Mouse (Mus musculus): ENCODE results near the gene Magi1.

The Magi1 gene

DNA sequence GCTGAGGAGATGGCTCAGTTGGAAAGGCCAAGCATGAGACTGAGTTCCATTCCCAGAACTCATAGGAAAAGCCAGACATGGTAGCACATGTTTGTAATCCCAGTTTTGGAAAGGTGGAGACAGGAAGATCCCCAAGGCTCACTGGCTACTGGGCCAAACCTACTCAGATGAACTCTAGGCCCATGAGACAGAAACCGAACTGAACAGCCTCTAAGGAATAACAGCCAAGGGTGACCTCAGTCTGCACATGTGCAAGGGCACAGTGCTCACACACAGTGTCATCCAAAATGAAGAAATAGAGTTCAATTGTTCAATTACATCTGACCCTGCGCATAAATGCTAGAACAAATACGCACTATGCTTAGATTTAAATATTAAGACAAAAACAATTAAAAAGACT, 547.6 kb downstream of the Magi1 start:
- Histone ChIP-seq H3K36me3 (ENCODE audit: control insufficient read depth, insufficient read depth, low read length, poor library complexity, severe bottlenecking) (no peaks in the 10 kb centered on the region), H3K27me3 (ENCODE audit: control insufficient read depth, insufficient read depth, low read length, poor library complexity, severe bottlenecking) (no peaks in the 10 kb centered on the region)
- DNase-seq (ENCODE audit: low read depth, low spot score): no peak

DNA sequence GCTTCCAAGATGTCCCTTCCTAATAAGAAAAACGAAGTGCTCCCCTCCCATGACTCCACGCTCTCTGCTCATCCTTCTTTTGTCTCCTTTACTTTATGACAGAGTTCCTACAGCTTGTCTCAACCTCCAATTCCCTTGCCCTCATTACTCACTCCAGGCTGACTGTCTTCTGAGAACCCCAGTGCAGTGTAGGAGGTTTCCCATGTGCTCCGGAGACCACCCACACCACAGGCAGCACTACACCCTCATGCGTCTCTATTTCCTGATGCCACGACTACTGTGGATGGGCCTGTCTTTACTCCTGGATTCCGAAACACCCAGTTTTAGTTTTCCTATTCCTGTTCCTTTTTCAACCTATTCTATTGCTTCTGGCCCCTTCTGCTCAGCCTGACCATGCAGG, 549.9 kb downstream of the Magi1 start:
- H3K36me3 ChIP-seq (ENCODE audit: control insufficient read depth, insufficient read depth, low read length, poor library complexity, severe bottlenecking): no peaks in the 10 kb centered on the region
- DNase-seq (ENCODE audit: low read depth, low spot score): no peak
- H3K27me3 ChIP-seq (ENCODE audit: control insufficient read depth, insufficient read depth, low read length, poor library complexity, severe bottlenecking): no peaks in the 10 kb centered on the region

DNA sequence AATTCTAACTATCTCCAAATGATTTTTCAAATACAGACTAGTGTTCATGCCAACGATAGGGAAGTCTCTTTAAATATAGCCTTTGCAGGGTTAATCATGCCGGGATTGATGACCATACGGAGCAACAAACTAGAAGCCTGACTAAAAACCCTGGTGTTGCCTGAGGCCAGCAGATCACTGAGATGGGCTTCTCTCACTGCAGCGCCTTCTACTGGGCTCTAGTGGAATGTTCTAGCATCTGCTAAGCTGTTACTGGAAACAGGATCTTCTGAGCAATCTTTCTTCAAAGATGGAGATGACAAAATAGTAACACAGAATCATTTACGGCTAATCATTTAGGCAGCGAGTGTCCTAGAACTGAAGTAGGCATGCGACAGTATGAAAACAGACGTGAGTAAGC, 554.0 kb downstream of the Magi1 start:
- DNase-seq (ENCODE audit: low read depth, low spot score): no peak
- Histone ChIP-seq H3K27me3 (ENCODE audit: control insufficient read depth, insufficient read depth, low read length, poor library complexity, severe bottlenecking) (no peaks in the 10 kb centered on the region), H3K36me3 (ENCODE audit: control insufficient read depth, insufficient read depth, low read length, poor library complexity, severe bottlenecking) (no peaks in the 10 kb centered on the region)

DNA sequence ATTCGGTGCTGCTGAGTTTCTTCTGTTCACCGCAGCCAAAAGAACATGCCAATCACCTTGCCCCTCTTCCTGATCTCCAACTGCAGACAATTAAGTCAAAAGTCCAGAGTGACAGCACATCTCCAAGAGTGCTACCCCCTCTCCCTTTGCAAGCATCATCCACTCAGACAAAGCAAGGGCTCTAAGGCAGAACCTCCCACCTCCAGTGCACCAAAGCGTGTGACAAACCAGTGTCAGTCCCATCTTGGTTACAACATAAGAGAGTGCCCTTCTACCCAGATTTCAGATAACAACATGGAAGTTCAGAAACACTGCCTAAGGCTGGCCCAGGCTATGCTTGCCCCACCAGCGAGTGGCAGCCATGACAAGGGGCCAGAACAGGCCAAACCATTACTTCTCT, 554.9 kb downstream of the Magi1 start:
- Histone ChIP-seq H3K36me3 (ENCODE audit: control insufficient read depth, insufficient read depth, low read length, poor library complexity, severe bottlenecking) (no peaks in the 10 kb centered on the region), H3K27me3 (ENCODE audit: control insufficient read depth, insufficient read depth, low read length, poor library complexity, severe bottlenecking) (no peaks in the 10 kb centered on the region)
- DNase-seq (ENCODE audit: low read depth, low spot score): no peak

DNA sequence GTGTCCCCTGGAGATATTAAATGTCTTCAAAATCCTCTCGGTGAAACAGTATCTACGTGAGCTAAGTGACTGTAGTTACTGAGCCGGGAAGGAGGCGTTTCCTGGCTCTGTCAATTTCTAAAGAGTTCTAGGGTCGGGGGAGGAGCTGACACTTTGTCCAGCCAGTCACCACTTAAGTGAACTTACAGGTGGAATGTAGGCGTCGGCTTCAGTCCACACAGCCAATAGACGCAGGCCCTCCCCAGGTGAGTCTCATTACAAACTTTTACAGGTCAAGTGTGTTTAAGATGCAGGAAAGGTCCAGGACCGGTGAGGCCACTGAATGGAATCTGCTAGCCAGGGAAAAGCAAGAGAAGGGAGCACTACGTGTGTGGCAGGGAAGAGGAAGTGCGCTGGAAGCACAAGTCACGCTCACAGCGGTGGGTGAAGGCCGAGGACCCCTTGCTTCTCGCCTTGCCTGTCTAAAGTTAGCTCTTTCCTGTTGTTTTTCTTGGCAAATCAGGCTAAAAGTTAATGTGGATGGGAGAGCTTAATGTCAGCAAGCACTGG, 556.0 kb downstream of the Magi1 start:
- Histone ChIP-seq H3K27me3 (ENCODE audit: control insufficient read depth, insufficient read depth, low read length, poor library complexity, severe bottlenecking) (no peaks in the 10 kb centered on the region), H3K36me3 (ENCODE audit: control insufficient read depth, insufficient read depth, low read length, poor library complexity, severe bottlenecking) (no peaks in the 10 kb centered on the region)
- DNase-seq (ENCODE audit: low read depth, low spot score): no peak

DNA sequence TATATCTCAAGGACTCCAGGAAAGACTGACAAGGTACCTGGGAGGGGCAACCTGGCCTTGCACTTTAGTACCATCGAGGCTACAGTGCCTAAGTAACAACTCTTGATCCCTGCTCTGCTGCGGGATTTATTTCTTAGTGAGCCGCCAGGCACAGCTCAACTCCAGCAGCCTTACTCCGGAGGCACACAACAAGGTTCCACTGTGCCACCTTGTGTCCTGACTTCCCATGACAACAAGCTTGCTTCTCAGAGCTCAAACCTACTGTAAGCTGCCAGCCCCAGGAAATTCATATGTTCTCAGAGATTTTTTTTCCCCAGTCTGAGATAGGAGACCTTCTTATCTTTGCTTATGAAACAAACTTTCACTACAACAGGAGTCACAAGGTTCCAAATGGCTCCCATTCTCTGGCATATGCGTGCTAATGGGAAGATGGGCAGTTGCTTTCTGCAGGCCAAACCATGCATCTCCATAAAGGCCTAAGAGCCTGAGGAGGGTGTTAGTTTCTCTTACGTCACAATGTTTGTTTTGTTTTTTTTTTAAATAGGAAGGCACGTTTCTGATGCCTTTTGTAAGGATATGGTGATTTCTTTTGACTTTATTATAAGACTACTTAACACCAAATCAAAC, 556.8 kb downstream of the Magi1 start:
- no peak for DNase-seq (ENCODE audit: low read depth, low spot score)
- Histone ChIP-seq H3K36me3 (ENCODE audit: control insufficient read depth, insufficient read depth, low read length, poor library complexity, severe bottlenecking) (no peaks in the 10 kb centered on the region), H3K27me3 (ENCODE audit: control insufficient read depth, insufficient read depth, low read length, poor library complexity, severe bottlenecking) (no peaks in the 10 kb centered on the region)

DNA sequence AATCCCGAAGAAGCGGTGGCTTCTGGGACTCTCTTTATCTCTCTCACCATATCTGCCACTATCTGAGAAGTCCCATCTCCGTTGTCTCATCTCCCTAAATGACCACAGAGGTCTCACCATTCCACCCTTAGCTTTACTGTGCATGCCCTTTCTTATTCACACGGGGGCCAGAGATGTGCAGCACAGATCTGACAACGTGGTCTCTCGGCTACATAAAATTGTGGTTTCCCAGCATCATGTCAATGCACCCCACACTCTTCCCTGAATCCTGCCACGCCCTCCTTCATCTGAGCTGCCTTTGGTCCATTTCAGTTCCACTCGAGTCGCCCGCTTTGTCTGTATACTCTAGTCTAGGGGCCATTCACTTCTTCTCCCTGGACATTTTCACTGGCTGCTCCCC, 557.6 kb downstream of the Magi1 start:
- Histone ChIP-seq H3K27me3 (ENCODE audit: control insufficient read depth, insufficient read depth, low read length, poor library complexity, severe bottlenecking) (no peaks in the 10 kb centered on the region), H3K36me3 (ENCODE audit: control insufficient read depth, insufficient read depth, low read length, poor library complexity, severe bottlenecking) (no peaks in the 10 kb centered on the region)
- no peak for DNase-seq (ENCODE audit: low read depth, low spot score)

DNA sequence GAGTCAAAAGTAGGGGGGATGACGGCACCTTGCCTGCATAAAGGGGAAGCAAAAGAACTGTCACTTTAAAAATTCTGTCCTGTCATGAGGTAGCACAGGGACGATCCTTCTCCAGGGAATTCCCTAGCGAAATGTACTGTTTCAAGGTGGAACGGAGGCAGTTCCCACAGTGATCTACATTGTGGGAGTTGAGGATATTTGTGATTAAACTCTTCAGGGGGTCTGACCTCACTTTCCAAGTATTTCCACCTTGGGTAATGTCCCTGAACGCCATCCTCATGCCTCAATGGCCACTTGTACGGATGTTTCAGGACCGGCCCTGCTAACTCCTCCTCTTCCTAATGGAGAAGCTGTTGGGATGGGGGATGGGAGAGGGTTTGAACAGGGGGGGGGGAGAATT, 559.0 kb downstream of the Magi1 start:
- H3K27me3 ChIP-seq (ENCODE audit: control insufficient read depth, insufficient read depth, low read length, poor library complexity, severe bottlenecking): no peaks in the 10 kb centered on the region
- DNase-seq (ENCODE audit: low read depth, low spot score): no peak
- H3K36me3 ChIP-seq (ENCODE audit: control insufficient read depth, insufficient read depth, low read length, poor library complexity, severe bottlenecking): no peaks in the 10 kb centered on the region

DNA sequence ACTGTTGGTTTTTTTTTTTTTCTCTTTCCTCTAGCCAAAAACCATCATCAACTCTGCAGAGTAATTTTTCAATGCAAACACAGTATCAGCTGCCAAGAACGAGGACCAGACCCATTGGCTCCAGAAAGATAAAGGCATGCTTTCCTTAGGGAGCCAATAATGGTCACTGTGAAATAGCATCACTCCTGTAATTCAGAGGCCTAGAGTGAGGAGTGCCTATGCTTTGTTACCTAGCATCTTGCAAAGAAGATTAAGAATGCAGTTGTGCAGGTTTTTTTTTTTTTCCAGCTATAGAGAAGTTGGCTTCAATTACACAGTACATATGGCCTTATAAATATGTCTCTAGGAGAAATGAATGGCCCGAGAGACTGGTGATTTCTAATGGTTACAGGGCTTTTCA, 560.5 kb downstream of the Magi1 start:
- no peak for DNase-seq (ENCODE audit: low read depth, low spot score)
- H3K27me3 ChIP-seq (ENCODE audit: control insufficient read depth, insufficient read depth, low read length, poor library complexity, severe bottlenecking): no peaks in the 10 kb centered on the region
- H3K36me3 ChIP-seq (ENCODE audit: control insufficient read depth, insufficient read depth, low read length, poor library complexity, severe bottlenecking): no peaks in the 10 kb centered on the region

DNA sequence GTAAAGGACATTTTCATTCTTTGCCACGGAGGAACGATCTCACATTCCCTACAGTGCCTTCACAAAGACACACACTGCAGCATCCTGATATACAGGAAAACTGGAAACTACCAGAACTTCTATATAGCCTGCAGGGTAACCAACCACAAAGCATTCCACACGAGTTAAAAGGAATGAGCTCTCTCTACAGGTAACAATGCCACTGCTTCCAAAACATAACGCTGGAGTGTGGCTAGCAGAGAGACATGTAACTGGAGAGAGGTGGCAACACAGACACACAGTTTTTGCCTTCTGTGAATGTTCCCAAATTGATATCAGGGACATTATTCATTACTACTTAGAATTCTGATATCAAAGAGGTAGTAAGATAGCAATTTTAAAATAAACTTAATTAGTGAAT, 564.2 kb downstream of the Magi1 start:
- no peak for DNase-seq (ENCODE audit: low read depth, low spot score)
- Histone ChIP-seq H3K36me3 (ENCODE audit: control insufficient read depth, insufficient read depth, low read length, poor library complexity, severe bottlenecking) (no peaks in the 10 kb centered on the region), H3K27me3 (ENCODE audit: control insufficient read depth, insufficient read depth, low read length, poor library complexity, severe bottlenecking) (no peaks in the 10 kb centered on the region)

DNA sequence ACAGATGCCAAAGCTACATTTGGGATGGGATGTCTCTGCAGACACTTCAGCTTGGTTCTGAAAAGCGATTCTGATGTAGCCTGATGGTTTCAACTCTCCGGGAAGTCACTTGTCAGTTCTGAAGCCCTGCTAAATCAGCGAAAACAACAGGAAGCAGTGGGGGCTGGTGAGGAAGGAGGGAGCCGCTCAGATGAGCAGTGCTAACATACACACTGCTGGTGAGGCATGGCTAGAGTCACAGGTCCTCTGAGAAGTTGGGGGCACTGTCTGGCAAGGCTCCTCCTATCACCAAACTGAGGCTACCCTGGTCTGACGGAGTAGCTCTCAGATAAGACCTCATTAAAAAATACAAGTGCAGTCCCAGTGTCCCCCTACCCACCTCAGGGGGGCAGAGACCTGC, 565.3 kb downstream of the Magi1 start:
- no peak for DNase-seq (ENCODE audit: low read depth, low spot score)
- Histone ChIP-seq H3K27me3 (ENCODE audit: control insufficient read depth, insufficient read depth, low read length, poor library complexity, severe bottlenecking) (no peaks in the 10 kb centered on the region), H3K36me3 (ENCODE audit: control insufficient read depth, insufficient read depth, low read length, poor library complexity, severe bottlenecking) (no peaks in the 10 kb centered on the region)

DNA sequence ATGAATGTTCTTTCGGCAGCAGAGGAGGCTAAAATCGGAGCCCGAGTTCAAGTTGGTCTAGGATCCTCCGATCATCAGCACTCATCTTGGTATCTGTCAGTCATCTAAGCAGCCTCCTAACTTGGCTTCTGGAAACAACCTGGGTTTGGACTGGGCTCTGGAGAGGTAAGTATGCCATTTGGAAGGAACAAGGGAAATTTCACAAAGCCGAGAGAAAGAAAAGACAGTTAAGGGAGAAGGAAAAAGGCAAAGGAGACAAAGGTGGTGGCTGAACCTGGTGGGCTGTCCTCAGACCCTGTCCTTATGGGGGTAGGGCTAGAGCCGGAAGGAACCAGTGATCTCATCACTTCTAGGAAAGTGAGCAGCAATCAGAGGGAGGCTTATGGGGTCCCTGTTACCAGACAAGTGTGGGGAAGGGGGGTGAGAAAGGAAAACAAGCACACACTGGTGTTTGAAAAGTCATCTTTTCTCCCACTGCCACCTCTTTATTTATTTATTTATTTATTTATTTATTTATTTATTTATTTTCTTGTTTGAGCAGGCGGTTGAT, 565.8 kb downstream of the Magi1 start:
- DNase-seq (ENCODE audit: low read depth, low spot score): no peak
- Histone ChIP-seq H3K27me3 (ENCODE audit: control insufficient read depth, insufficient read depth, low read length, poor library complexity, severe bottlenecking) (no peaks in the 10 kb centered on the region), H3K36me3 (ENCODE audit: control insufficient read depth, insufficient read depth, low read length, poor library complexity, severe bottlenecking) (no peaks in the 10 kb centered on the region)

DNA sequence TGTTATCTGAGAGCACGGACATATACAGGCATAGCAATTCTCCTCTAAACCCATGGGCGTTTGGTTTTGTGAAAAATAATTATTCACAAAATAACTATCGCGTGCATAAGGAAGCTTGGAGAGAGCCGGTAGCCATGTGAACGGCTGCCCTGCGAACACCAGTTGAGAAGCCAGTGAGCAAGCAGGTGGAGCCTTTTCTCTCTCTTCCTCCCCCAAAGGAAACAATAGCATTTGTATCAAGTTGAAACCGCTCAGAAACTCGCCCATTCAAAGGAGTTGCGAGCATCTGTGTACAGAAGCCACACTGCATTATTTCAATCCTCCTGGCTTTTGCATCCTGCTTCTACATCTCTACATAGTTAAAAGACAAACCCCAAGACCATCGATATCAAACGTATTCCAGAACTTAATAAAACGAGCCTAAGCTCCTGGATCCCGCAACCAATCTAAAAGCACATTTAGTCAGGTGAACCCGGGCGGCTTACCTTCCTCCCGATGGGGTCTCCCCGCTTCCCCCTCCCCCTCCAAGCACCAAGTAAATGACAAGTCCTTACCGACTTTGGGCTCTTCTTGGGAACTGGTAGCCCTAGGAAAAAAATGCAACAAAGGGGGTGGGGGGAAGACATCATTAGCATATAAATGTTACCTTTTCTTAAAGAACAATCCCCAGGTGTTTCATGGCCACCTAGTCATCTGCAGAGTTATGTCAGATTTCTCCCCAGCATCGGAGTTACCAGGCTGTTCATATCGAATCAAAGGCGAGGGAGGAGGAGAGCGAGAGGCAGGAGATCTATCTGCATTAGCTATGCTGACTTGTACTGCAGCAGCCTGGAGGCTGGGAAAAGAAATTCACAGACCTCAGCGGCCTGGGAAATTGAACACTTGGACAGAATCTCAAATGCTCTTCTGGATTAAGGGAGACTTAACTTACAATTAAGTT, 566.8 kb downstream of the Magi1 start:
- no peaks in the 10 kb centered on the region for H3K27me3 ChIP-seq (ENCODE audit: control insufficient read depth, insufficient read depth, low read length, poor library complexity, severe bottlenecking)
- DNase-seq (ENCODE audit: low read depth, low spot score): no peak
- H3K36me3 ChIP-seq (ENCODE audit: control insufficient read depth, insufficient read depth, low read length, poor library complexity, severe bottlenecking): no peaks in the 10 kb centered on the region

DNA sequence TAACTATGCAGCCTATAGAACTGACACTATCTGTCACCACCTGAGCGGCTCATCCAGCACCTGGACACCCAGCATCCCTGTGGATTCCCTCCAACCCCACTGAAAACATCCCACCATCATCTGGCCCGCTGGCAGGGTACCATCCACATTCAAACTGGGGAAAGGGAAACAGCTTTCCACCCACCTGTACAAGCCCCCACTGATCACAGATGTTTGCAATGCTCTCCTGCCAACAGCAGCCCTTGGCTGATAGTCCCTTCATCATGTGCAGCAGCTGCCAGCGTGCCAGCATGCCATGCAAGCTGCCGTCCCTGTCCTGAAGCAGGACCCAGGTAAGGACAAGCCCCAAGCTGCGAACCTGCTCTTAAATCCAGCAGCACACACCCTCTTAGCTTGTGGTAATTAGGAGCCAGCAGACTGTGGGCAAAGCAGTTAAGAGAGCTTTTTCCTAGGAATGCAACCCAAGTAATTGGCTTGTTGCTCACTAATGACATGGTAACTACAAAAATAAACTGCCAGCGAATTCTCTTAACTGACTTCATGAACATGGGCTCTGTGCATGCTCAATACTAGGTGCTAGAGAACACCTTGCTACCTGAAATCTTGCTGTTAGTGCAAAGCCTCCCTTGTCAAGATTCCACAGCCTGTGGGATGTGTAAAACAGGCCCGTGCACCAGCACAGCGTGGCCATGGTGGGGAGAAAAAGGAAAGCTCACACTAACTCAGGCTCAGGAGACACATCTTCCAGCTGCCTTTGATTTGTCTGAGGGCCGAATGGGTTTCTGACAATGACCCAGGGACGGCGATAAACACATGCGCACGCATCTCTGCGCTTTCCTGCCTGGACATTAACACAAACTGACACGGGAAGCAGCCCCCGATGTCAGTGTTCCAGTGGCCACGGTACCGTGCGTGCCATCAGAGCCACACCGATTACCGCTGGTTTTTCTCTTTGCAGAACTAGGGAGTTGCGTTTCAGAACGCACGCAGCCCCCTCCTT, 568.2 kb downstream of the Magi1 start:
- Histone ChIP-seq H3K36me3 (ENCODE audit: control insufficient read depth, insufficient read depth, low read length, poor library complexity, severe bottlenecking) (no peaks in the 10 kb centered on the region), H3K27me3 (ENCODE audit: control insufficient read depth, insufficient read depth, low read length, poor library complexity, severe bottlenecking) (no peaks in the 10 kb centered on the region)
- no peak for DNase-seq (ENCODE audit: low read depth, low spot score)

Measured in splenic B cell, adult 2 months (primary cell).